Mouse (Mus musculus) adrenal gland, postnatal 0 days (tissue): Measurements from ENCODE around the gene Catsperz. TPM values are rescaled to one million over a fixed set of nuclear protein-coding genes. Genes with fewer than 3 reads are reported as not detected.

Source experiments
- microRNA-seq: library from miRNA; unstranded; fragments of <30 nt; microRNA quantifications from one replicate; pipeline ENCODE4, GENCODE M21; 2016; ENCODE audit warnings: borderline replicate concordance; ENCODE audit not compliant: insufficient number of aligned reads
- polyA plus RNA-seq: library from polyadenylated mRNA; unstranded; fragments of >200 nt; fragmentation: Nextera tagmentation; extraction: Ambion mirVana; gene quantifications from 2 replicates; pipeline ENCODE4 v1.2.1, GENCODE M21; 2015

The Catsperz gene
- 1.5 and 5.6 TPM in 2 replicates for polyA plus RNA-seq

DNA sequence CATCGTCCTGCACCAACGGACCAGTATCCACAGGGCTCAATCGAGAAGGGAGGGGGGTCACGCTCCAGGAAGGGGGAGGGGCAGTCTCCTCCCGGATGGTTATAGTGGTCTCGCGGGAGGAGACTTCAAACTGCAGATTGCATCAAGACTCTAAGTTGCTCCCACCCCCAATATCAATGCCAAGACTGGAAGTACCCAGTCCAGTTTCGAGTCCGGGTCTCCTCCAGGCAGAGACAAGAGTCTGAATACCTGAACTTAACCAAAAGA is at the start of gene Catsperz:
Gene Catsperz, minus strand, starts transcription at position 74 of the 267 bp plus-strand sequence.

DNA sequence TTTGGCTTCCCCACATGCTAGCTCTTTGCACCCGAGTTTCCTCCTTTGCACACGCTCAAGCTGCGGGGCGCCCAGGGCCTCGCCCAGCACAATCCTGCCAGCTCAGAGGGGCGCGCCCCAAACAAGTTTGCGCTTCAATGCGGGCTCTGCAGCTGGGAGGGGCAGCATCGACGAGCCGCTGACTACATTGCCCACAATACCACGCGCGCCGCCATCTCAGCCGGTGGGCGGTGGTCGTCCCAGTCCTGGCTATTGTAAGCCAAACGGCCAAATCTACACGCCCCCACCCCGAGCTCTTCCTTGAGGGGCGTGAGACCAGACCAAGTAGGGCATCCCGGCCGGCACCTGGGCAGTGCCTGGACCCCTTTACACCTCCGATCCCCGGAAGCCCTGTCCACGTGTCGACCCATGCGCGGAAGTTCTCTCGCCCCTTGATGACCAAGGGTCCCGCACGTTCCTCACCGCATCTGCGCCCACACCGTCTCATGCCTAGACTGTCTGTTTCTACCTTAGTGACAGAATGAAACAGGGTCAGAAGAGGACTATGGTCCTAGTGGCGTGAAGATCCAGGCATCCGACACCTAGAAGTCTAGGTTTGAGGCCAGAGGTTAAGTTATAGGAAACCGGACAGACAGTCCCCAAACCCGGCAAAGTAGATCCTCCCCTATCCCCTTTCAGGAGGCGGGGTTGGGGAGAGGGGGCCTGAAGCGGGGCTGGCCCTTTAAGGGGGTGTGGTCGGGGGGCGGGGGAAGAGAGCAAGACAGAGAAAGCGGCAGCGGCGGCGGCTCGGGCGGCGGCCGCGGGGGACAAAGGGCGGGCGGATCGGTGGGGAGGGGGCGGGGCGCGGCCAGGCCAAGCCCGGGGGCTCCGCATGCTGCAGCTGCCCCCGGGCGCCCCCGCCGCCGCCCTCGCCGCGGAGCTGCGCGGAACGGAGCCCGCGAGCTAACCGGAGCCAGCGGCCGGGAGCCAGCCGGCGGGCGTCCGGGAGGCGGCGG is 49.3 kb upstream of the Catsperz start, which contains the start of gene Ppp1r14b:
Gene Ppp1r14b, plus strand, starts transcription at position 758 of the 995 bp plus-strand sequence.

DNA sequence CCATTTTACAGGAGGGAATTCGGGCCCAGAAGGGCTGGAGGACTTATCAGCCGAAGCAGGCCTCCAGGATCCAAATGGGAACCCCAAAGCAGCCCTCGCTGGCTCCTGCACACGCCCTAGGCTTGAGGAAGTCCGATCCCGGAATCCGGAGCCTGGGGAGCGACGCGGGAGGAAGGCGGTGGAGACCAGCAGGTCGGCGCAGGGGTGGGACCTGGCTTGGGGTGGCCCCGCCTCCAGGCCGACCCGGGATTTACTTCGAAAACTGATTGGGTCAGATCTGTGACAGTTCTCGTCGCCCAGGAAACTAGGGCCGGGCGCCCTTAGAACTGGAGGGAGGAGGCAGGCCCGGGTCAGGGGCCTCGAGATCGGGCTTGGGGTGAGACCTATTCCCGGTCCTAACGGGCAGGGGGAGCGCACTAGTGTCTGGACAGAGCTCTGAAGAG is 17.1 kb upstream of the Catsperz start, which contains the start of gene Gpr137:
Gene Gpr137, minus strand, starts transcription at position 232 of the 443 bp plus-strand sequence.

DNA sequence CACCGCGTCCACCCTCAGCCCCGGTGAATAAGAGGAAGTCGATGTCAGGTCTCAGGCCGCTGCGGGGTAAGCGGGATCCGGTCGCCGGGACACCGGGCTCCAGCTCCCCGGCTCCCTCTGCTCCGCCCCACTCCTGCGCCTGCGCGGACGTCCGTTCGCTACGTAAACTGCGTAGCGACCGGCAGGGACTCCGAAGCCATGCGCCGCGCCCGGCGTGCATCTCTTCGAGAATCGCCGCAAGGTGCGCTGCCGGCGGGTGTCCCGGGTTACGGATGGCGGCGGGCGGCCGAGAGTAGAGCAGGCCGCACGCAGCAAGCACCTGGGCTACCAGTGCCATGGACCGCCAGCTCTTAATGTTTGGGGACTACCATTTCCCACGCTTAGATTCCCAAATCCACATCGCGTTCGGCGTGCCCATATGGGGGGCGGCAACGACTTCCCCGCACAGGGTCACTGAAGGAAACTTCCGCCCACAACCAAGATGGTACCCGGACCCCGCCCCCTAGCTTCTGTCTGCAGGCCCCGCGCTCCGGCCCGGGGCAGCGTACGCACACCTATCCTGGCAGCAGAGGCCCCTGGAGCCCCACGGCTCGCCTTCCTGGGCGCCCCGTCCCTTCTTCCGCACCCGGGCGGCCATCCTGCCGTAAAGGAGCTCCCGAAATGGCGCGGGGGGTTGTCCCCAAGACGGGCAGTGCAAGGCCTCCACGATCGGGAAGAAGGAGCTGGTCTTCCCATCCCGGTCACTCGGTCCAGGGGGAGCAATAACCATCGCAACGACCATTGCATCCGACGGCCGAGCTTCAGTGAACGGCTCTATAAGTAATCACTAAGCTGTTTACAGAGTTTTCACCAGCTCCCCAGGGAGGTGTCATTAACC is 16.4 kb upstream of the Catsperz start, which contains the start of gene Bad:
Gene Bad, plus strand, starts transcription at position 490 of the 877 bp plus-strand sequence.

DNA sequence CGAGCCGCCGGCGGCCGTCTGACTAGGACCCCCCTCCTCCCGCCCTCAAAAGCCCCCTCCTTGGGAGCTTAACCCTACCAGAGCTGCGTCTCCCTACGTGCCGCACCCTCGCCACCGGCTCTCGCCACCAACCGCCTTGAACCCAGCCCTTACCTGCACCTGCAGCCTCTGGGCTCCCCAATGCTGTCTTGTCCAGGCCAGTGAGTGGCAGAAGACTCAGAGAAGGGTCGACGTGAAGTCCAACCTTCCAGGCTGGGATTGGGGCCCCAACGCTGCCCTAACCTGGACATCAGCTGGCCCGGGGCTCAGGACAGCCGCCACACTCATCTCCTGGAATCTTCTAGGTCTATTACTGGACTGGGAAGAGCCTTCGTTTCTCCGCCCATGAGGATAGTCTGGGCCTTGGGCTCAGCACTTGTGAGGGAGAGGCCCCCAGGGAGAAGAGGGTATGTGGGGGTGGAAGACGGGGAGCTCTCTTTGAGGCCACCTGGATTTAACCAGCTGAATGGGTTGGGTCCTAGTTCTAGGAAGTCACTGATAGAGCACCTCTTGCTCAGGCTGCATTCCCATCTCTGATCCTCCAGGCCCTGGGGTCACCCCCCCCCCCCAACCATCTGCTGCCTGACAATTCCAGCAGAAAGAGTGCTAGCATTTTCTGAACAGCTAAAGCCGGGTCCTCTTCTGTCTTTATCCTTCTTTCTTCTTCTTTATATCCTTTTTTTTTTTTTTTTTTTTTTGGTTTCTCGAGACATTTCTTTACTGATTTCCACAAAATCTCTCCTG is 9.2 kb upstream of the Catsperz start, which contains the start of gene Kcnk4:
Gene Kcnk4, minus strand, starts transcription at position 321 of the 783 bp plus-strand sequence.

DNA sequence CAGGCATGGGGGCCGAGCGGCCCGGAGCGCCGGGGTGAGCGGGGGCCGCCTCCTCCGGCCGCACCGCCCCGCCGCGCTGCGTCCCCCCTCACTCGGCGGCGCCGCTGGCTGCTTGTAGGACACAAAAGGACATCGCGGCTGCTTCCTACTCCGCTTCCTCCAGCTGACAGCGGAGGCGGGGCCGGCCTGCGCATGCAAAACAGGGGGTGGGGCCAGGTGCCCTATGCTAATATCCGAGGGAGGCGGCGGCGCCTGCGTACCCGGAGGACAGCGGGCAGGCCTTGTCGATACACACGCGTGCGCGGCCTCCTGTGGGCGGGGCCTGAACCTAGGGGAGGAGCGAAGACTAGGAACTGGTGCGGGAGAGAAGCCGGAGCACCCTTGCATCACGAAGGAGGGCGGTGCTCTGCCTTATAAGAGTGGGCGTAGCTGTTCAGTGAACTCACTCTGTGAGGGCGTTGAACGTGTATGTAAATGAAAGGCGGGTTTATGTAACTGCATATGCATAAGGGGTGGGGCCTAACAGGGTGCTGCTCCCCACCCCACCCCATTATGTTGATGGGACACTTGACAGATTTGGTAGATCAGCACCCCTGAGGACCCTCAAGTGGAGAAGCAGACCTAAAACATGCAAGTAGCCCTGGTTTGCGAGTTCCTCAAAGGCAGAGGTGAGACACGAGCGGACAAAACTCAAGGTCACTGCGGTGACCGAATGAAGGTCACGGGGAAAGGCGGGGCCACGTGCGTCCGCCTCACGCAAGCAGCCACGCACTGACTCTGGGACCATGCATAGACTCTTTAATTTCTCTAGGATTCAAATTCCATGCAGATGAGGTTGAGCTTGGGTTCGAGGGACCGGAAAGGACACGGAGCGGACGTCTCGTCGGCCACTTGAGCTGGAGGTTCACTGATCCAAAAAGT is 3.3 kb downstream of the Catsperz start, which contains the start of gene Esrra:
Gene Esrra, minus strand, starts transcription at position 167 of the 921 bp plus-strand sequence.

DNA sequence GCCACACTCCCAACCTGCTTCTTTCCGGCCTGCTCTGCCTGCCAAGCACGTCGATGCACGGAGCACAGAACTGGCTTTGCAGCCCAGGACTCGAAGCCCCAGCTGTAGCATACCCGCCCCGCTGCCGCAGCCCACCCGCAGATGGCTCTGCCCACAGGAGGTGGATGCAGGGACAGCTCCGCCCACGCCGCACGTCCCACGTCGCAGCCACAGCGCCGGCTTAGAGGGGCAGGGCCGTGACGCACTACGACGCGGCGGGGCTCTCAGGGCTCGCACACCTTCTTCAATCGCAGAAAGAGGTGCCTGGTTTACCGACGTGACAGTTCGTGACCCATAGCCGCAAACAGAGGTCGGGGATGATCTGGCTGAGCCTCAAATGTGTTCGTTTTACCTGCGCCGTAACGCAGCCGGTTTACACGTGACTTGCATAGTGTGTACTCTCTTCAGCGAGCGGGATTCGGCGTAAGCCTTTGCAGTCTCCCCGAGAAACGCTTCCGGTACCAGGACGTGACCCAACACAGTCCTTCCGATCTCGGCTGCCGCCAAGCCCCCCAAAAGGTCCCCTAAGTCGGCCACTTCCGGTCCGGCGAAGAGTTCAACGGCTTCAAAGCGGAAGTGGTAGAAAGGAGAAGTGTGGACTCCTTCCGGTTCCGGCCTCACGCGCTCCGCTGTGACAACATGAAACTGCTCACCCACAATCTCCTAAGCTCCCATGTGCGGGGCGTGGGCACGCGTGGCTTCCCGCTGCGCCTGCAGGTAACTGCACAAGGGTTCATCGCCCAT is 15.5 kb downstream of the Catsperz start, which contains the start of the genes Trmt112 and Prdx5:
Gene Trmt112, plus strand, starts transcription at position 192 of the 783 bp plus-strand sequence.
Gene Prdx5, minus strand, starts transcription at position 600 of the 783 bp plus-strand sequence.

Small RNA genes within 50 kb of the gene (microRNA-seq; reads per million reads assigned to microRNA genes)
- gene Mir6990 = not detected

Other genes with a start within 250 kb of the Catsperz start
- 14.0 and 22.7 TPM in 2 replicates for gene Rps6ka4, start 84.7 kb downstream of the Catsperz start, polyA plus RNA-seq
- gene Ccdc88b, start 67.2 kb downstream of the Catsperz start, polyA plus RNA-seq = 0.80 and 0.82 TPM in 2 replicates
- 97.2 and 142 TPM in 2 replicates for gene Trmt112, start 15.7 kb downstream of the Catsperz start, polyA plus RNA-seq
- 373 and 481 TPM in 2 replicates for gene Prdx5, start 15.3 kb downstream of the Catsperz start, polyA plus RNA-seq
- 11.7 and 11.8 TPM in 2 replicates for gene Esrra, start 3.6 kb downstream of the Catsperz start, polyA plus RNA-seq
- 0.55 and 0.68 TPM in 2 replicates for gene Kcnk4, start 9.1 kb upstream of the Catsperz start, polyA plus RNA-seq
- gene Bad, start 16.5 kb upstream of the Catsperz start, polyA plus RNA-seq = 117 and 144 TPM in 2 replicates
- gene Gpr137, start 17.1 kb upstream of the Catsperz start, polyA plus RNA-seq = 36.1 and 50.1 TPM in 2 replicates
- gene Ppp1r14b, start 49.6 kb upstream of the Catsperz start, polyA plus RNA-seq = 140 and 156 TPM in 2 replicates
- 19.9 and 25.4 TPM in 2 replicates for gene Plcb3, start 51.1 kb upstream of the Catsperz start, polyA plus RNA-seq
- gene Fkbp2, start 55.1 kb upstream of the Catsperz start, polyA plus RNA-seq = 128 and 174 TPM in 2 replicates
- gene Vegfb, start 62.3 kb upstream of the Catsperz start, polyA plus RNA-seq = 32.8 and 49.2 TPM in 2 replicates
- 30.8 and 47.0 TPM in 2 replicates for gene Dnajc4, start 67.2 kb upstream of the Catsperz start, polyA plus RNA-seq
- gene Nudt22, start 70.7 kb upstream of the Catsperz start, polyA plus RNA-seq = 33.0 and 55.2 TPM in 2 replicates
- 10.4 and 13.5 TPM in 2 replicates for gene Trpt1, start 70.8 kb upstream of the Catsperz start, polyA plus RNA-seq
- gene Fermt3, start 94.1 kb upstream of the Catsperz start, polyA plus RNA-seq = 8.6 and 12.4 TPM in 2 replicates
- 63.4 and 96.8 TPM in 2 replicates for gene Stip1, start 114.6 kb upstream of the Catsperz start, polyA plus RNA-seq
- gene Macrod1, start 131.4 kb upstream of the Catsperz start, polyA plus RNA-seq = 20.7 and 38.8 TPM in 2 replicates
- gene Flrt1, start 180.3 kb upstream of the Catsperz start, polyA plus RNA-seq = 2.6 and 4.1 TPM in 2 replicates